Mouse (Mus musculus) lung, embryonic 16.5 days (tissue): ENCODE data around the gene Mfsd8. TPM values are rescaled to one million over a fixed set of nuclear protein-coding genes. Genes with fewer than 3 reads are reported as not detected.
A peak's percentile ranks its signal among the peaks of the same experiment; 100 is the strongest.
"Not testable (repeated sequence)": the region's sequence is repeated elsewhere in the genome, so short reads cannot be mapped to it uniquely, and the experiment has no call there.

Experiments used
- ATAC-seq: fragments of 200-750 bp; cut with Nextera tagmentation; 2 replicates; pipeline ENCODE4 v1.8.0; 2017; ENCODE audit warnings: low read depth, mild to moderate bottlenecking, moderate library complexity
- H3K27ac ChIP-seq: fragments of 300-500 bp; sonication (generic); 2 replicates; pipeline ENCODE4 v1.5.1; 2014; ENCODE audit warnings: mild to moderate bottlenecking, control low read depth, low read length
- H3K27me3 ChIP-seq: fragments of 300-500 bp; sonication (generic); 2 replicates; pipeline ENCODE4 v1.6.1; 2014; ENCODE audit warnings: low read depth, low read length, mixed read lengths; ENCODE audit not compliant: control insufficient read depth, insufficient read depth
- H3K36me3 ChIP-seq: fragments of 300-500 bp; sonication (generic); 2 replicates; pipeline ENCODE4 v1.6.1; 2014; ENCODE audit warnings: low read length; ENCODE audit not compliant: control insufficient read depth, insufficient read depth
- H3K4me1 ChIP-seq: fragments of 300-500 bp; sonication (generic); replicated peaks from 2 replicates; pipeline ENCODE4 v1.6.1; 2014; ENCODE audit warnings: low read length, mixed read lengths; ENCODE audit not compliant: control insufficient read depth, insufficient read depth
- H3K4me2 ChIP-seq: fragments of 300-500 bp; sonication (generic); 2 replicates; pipeline ENCODE4 v1.6.1; 2014; ENCODE audit warnings: low read depth, low read length, control low read depth
- H3K4me3 ChIP-seq: fragments of 300-500 bp; sonication (generic); 2 replicates; pipeline ENCODE4 v1.5.1; 2014; ENCODE audit warnings: mild to moderate bottlenecking, low read length, control low read depth
- H3K9ac ChIP-seq: fragments of 300-500 bp; sonication (generic); 2 replicates; pipeline ENCODE4 v1.6.1; 2014; ENCODE audit warnings: low read length, control low read depth
- H3K9me3 ChIP-seq: fragments of 300-500 bp; sonication (generic); 2 replicates; pipeline ENCODE4 v1.6.1; 2016; ENCODE audit warnings: low read length; ENCODE audit not compliant: control insufficient read depth
- WGBS: fragments of 180-500 bp; shearing (Covaris S2); extraction: QIAGEN DNeasy Blood & Tissue Kit; methylation state at CpG from one replicate; pipeline ENCODE4 v1.1.7; 2014; 5-methylcytosine and 5-hydroxymethylcytosine counted together
- polyA plus RNA-seq: library from polyadenylated mRNA; unstranded; fragments of >200 nt; fragmentation: Nextera tagmentation; extraction: Ambion mirVana; gene quantifications from 2 replicates; pipeline ENCODE4 v1.2.1, GENCODE M21; 2015

Mfsd8 gene
- 7.1 and 7.4 TPM in 2 replicates for polyA plus RNA-seq

- H3K9me3 ChIP-seq, H3K27me3 ChIP-seq, H3K4me1 ChIP-seq, H3K36me3 ChIP-seq: not testable (repeated sequence)
- Histone ChIP-seq H3K4me2 (peak within 1 kb of the TSS; percentile 76), H3K27ac (peak within 1 kb of the TSS; percentile 70), H3K9ac (peak within 1 kb of the TSS; percentile 73), H3K4me3 (peak within 1 kb of the TSS; percentile 57)
- 0% methylated on average over 34 of the region's 39 CpGs for whole genome bisulfite sequencing
- peak; percentile 98 for ATAC-seq
Measured at GRCm38 (mm10) chr3:40846473-40846956, at the start of gene Mfsd8. Gene Mfsd8, minus strand, starts transcription at chr3:40846886.

GRCm38 (mm10) chr3:40894336-40894735 is 47.6 kb upstream of the Mfsd8 start:
- not testable (repeated sequence) for H3K9me3 ChIP-seq, H3K27ac ChIP-seq, ATAC-seq, H3K36me3 ChIP-seq, H3K27me3 ChIP-seq, H3K4me1 ChIP-seq
- Histone ChIP-seq H3K4me2 (peak overlapping the region; percentile 63), H3K9ac (peak overlapping the region; percentile 63), H3K4me3 (peak overlapping the region; percentile 56)
- 1% methylated on average over 18 of the region's 24 CpGs for WGBS

GRCm38 (mm10) chr3:40893816-40894258 is 47.2 kb upstream of the Mfsd8 start:
- not testable (repeated sequence) for H3K27me3 ChIP-seq, H3K4me1 ChIP-seq, H3K9me3 ChIP-seq, H3K36me3 ChIP-seq
- H3K4me2 ChIP-seq = peak overlapping the region; percentile 58
- H3K27ac ChIP-seq = peak overlapping the region; percentile 44; the same call in 1 of the 2 replicates
- peak overlapping the region; percentile 56 for H3K4me3 ChIP-seq
- ATAC-seq = peak; percentile 100
- H3K9ac ChIP-seq = peak overlapping the region; percentile 70
- WGBS = under 1% methylated on average over 33 of the region's 38 CpGs

- ATAC-seq, H3K27me3 ChIP-seq, H3K4me2 ChIP-seq, H3K9me3 ChIP-seq, H3K36me3 ChIP-seq, H3K4me3 ChIP-seq, H3K4me1 ChIP-seq, H3K9ac ChIP-seq, H3K27ac ChIP-seq: not testable (repeated sequence)
- WGBS = 89% methylated on average over 3 of the region's 3 CpGs
Measured at GRCm38 (mm10) chr3:40853123-40853738, 6.5 kb upstream of the Mfsd8 start.

GRCm38 (mm10) chr3:40847936-40848335 is 1.2 kb upstream of the Mfsd8 start:
- not testable (repeated sequence) for H3K27me3 ChIP-seq, ATAC-seq, H3K4me3 ChIP-seq, H3K9me3 ChIP-seq, H3K4me1 ChIP-seq, H3K36me3 ChIP-seq, H3K4me2 ChIP-seq, H3K9ac ChIP-seq, H3K27ac ChIP-seq
- 81% methylated on average over 2 of the region's 2 CpGs for WGBS

- H3K4me1 ChIP-seq, H3K27me3 ChIP-seq, H3K9me3 ChIP-seq, ATAC-seq, H3K36me3 ChIP-seq: not testable (repeated sequence)
- Histone ChIP-seq H3K9ac (peak overlapping the region; percentile 73), H3K4me3 (peak overlapping the region; percentile 57), H3K27ac (peak overlapping the region; percentile 22; the same call in 1 of the 2 replicates), H3K4me2 (peak overlapping the region; percentile 76)
- WGBS = 1% methylated on average over 16 of the region's 21 CpGs
Measured at GRCm38 (mm10) chr3:40847018-40847417, 332 bp upstream of the Mfsd8 start.

GRCm38 (mm10) chr3:40846957-40847017 is 101 bp upstream of the Mfsd8 start, which contains the start of gene Abhd18:
Gene Abhd18, plus strand, starts transcription at chr3:40846970.
- not testable (repeated sequence) for ATAC-seq, H3K4me1 ChIP-seq

GRCm38 (mm10) chr3:40845521-40845920 is 1.2 kb downstream of the Mfsd8 start:
- H3K4me1 ChIP-seq, H3K9me3 ChIP-seq, ATAC-seq, H3K27me3 ChIP-seq, H3K27ac ChIP-seq, H3K36me3 ChIP-seq: not testable (repeated sequence)
- 0 out of 2 replicates have a peak overlapping the region, but pooled peaks have one; percentile 11 for H3K9ac ChIP-seq
- peak overlapping the region; percentile 27; the same call in 1 of the 2 replicates for H3K4me2 ChIP-seq
- WGBS = 80% methylated on average over 5 of the region's 6 CpGs
- 0 out of 2 replicates have a peak overlapping the region, but pooled peaks have one; percentile 2 for H3K4me3 ChIP-seq

More at GRCm38 (mm10) chr3:40846957-40847017, 101 bp upstream of the Mfsd8 start, which contains the start of gene Abhd18:
- peak within 1 kb of the TSS; percentile 73 for H3K9ac ChIP-seq
- H3K9me3 ChIP-seq, H3K36me3 ChIP-seq, H3K27me3 ChIP-seq: not testable (repeated sequence)
- peak within 1 kb of the TSS; percentile 57 for H3K4me3 ChIP-seq
- peak within 1 kb of the TSS; percentile 70 for H3K27ac ChIP-seq
- H3K4me2 ChIP-seq = peak within 1 kb of the TSS; percentile 76
- no CpG with 5 or more reads among the region's 4 CpGs for WGBS

GRCm38 (mm10) chr3:40813275-40813674 is 33.4 kb downstream of the Mfsd8 start:
- WGBS = 94% methylated on average over 2 of the region's 2 CpGs
- ATAC-seq = no peak

GRCm38 (mm10) chr3:40809894-40810293 is 36.8 kb downstream of the Mfsd8 start:
- 94% methylated on average over 2 of the region's 2 CpGs for WGBS

More at GRCm38 (mm10) chr3:40813275-40813674, 33.4 kb downstream of the Mfsd8 start:
- Histone ChIP-seq H3K4me2 (no peak overlapping the region), H3K27ac (no peak overlapping the region), H3K36me3 (peaks cover 45% of the 10 kb centered on the region), H3K27me3 (no peaks in the 10 kb centered on the region), H3K9me3 (no peaks in the 10 kb centered on the region), H3K4me1 (no peaks in the 10 kb centered on the region), H3K9ac (no peak overlapping the region), H3K4me3 (no peak overlapping the region)

More at GRCm38 (mm10) chr3:40809894-40810293, 36.8 kb downstream of the Mfsd8 start:
- H3K27me3 ChIP-seq = no peaks in the 10 kb centered on the region
- H3K9me3 ChIP-seq = no peaks in the 10 kb centered on the region
- peaks cover 49% of the 10 kb centered on the region for H3K36me3 ChIP-seq
- no peak overlapping the region for H3K4me2 ChIP-seq
- H3K27ac ChIP-seq = no peak overlapping the region
- no peak overlapping the region for H3K4me3 ChIP-seq
- no peak overlapping the region for H3K9ac ChIP-seq
- H3K4me1 ChIP-seq = no peaks in the 10 kb centered on the region
- no peak for ATAC-seq
